Mouse (Mus musculus): ENCODE measurements around the gene Hpd.

Gene Hpd

DNA sequence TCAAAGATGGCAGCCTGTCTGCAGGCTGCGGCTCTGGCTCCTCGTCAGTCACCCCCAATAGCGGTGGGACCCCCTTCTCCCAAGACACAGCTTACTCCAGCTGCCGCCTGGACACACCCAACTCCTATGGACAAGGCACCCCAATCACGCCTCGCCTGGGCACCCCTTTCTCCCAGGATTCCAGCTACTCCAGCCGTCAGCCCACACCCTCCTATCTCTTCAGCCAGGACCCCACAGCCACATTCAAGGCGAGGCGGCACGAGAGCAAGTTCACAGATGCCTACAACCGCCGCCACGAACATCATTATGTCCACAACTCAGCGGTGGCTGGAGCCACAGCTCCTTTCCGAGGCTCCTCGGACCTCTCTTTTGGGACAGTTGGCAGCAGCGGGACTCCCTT is 35.0 kb downstream of the Hpd start:
- DNase-seq (ENCODE audit: low spot score) = no peak

DNA sequence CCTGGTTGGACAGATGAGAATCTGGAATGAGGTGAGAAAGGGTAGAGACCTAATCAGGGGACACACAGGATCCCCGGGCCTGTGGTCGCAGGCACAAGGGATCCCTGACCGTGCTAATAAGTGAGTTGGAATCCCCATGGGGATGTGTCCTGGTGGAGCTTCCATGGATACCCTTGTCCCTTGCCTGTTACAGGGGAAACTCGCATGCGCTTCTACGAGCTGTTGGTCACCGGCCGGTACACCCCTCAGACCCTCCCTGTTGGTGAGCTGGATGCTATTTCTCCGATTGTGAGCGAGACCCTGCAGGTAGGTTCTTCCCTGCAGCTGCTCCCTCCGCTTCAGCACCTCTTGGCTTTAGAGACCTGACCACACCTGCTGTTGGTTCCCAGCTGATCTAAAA is 36.2 kb downstream of the Hpd start:
- DNase-seq (ENCODE audit: low spot score) = no peak

DNA sequence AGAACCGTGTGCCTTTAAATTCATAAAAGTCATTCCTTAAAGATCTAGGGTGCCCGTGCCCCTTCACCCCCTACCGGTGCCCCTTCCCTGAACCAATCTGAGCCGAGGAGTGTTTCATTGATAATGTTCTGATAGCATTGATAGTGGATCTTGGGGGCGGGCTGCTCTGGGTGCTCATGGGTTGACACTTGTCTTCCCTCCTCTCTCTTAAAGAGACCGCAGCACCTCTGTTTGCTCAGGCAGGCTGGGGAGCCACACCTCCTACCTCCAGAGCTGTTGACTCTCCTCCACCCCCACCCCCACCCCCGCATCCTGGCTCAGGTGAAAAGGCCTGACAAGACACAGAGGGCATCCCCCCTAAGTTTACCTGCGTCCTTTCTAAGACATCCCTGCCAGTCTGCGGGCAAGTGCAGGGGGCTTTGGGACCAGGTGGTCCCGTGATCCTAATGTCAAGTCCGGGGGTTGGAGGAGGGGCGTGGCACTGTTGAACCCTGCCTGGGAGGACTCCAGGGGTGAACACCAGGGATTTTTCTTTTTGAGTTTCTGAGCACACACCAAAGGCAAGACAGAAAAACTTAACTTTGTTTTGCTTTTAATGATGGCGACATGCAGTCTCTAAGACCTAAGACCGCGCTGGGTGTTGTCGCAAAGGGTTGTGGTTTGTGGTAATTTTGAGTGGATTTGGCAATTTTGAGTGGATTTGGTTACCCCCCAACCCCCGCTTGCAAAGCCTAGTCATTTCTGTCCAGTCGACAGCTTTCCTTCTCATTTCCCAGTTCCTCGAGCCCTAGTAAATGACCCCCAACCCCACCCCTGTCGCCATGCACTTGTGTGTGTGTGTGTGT is 37.6 kb downstream of the Hpd start:
- DNase-seq (ENCODE audit: low spot score) = no peak

DNA sequence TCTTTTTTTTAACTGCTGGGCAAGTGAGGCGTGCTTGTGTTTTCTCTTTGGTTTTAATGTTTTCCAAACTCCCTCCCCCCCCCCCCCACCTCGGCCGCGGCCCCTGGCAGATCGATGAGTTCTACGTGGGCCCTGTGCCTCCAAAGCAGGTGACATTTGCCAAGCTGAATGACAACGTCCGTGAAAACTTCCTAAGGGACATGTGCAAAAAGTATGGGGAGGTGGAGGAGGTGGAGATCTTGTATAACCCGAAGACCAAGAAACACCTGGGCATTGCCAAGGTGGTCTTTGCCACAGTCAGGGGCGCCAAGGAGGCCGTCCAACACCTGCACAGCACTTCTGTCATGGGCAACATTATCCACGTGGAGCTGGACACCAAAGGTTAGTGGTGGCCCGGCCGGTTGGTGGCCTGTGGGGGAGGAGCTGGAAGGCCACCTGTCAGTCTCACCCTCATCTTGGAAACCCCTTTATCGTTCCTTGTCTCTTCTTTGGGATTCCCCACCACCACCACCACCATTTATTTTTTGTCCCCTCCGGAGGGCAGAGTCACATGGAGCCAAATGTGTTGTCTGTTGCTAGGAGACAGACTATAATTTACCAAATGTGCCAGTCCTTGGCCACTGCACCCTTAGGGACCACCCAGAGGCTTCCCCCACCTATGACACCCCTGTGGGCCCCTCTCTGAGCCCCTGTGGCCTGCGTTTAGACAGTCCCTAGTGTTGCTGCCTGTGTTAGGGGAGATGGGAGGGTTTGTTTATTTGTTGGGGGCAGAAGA is 38.4 kb downstream of the Hpd start:
- no peak for DNase-seq (ENCODE audit: low spot score)

DNA sequence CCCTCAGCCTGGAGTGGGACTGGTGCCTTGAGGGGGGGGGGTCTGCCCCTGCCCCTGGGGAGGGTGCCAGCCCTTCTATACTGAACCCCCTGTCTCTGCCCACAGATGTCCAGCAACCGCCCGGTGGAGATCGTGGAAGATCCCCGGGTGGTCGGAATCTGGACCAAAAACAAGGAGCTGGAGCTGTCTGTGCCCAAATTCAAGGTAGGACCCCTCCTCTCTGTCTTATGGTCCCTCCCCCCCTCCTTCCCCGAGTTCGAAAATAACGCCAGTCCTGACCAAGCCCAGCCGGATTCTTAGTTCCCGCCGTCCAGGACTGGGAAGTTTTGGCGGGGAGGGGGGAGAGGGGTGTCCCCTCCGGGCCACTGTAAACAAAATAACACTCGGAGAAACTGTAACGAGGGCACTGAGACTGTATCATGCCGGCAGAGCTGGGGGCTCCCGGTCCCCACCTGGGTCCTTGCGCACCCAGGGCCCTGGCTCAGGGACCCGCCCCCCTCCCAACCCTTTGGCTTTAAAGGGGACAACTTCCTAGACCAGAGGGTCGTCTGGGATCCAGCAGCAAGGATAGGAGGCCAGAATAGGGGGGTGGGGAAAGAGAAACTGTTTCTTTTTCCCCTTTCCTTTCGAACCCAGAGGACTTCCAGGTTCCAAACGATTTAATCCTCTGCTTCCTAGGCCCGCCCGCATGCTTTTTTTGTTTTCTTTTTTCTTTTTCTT is 39.1 kb downstream of the Hpd start:
- no peak for DNase-seq (ENCODE audit: low spot score)

DNA sequence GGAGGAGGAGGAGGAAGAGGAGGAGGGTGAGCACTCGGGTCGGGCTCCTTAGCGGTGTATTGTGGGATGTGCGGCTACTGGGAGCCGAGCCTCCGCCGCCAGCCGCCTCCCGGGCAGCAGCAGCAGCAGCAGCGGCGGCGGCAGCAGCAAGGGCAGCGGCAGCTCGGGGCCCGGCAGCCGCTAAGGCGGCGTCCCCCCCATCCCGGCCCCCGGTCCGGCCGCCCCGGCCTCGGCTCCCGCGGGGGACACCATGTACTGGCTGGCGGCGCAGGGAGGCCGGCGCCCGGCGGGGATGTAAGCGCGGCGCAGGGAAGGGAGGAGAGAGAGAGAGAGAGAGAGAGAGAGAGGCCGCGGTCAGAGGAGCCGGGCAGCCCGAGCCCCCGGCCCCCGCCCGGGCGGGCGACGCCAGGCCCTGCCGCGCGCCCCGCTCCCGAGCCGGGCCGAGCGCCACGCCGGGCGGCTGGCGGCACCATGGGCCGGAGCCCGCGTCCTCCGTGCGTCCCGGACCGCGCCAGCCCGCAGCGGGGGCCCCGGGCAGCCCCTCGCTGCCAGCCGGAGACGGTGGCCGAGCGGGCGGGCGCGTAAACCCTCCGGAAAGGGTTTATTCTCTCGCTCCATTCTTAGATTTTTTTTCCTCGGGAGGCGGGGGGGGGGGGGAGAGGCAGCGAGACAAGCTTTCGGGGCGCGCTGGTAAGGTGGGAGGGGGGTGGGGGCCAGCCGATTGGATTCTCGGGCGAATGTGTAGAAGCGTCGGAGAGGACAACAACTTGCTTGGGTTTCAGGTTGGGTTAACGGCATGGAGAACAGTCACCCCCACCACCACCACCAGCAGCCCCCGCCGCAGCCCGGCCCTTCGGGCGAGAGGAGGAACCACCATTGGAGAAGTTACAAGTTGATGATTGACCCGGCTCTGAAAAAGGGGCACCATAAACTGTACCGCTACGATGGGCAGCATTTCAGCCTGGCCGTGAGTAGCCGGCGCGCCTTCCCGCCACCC is 40.1 kb downstream of the Hpd start, which contains the start of gene Setd1b:
TSS of gene Setd1b (plus strand) at position 33 of the 997 bp plus-strand sequence.
- DNase-seq (ENCODE audit: low spot score) = no peak

DNA sequence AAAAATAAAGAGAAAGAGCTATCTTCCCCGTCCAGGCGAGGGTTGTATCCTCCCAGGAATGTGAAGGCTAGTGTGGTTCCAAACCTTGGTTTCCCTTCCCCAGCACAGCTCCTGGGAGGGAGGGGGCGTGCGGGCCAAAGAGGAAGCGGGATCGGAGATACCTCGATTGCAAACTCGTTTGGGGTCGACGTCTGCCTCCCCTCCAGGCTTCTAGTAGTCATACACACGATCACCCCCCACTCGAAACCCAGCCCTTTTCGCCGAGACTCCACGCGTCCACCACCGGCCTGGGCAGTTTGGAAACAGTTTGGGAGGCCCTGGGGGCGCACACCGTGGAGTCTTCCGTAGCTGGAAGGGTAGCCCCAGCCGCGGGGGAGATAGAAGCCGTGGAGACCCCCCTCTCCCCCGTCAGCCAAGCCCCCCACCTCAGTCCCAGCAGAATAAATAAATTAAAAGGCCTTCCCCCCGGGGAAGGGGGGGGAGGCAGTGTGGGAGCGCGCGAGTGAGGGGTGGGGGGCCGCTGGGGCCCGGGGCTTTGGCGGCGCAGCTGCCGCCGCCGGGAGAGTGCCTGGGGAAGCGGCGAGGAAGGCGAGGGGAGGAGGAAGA is 40.9 kb downstream of the Hpd start:
- peak; percentile 61 for DNase-seq (ENCODE audit: low spot score)

DNA sequence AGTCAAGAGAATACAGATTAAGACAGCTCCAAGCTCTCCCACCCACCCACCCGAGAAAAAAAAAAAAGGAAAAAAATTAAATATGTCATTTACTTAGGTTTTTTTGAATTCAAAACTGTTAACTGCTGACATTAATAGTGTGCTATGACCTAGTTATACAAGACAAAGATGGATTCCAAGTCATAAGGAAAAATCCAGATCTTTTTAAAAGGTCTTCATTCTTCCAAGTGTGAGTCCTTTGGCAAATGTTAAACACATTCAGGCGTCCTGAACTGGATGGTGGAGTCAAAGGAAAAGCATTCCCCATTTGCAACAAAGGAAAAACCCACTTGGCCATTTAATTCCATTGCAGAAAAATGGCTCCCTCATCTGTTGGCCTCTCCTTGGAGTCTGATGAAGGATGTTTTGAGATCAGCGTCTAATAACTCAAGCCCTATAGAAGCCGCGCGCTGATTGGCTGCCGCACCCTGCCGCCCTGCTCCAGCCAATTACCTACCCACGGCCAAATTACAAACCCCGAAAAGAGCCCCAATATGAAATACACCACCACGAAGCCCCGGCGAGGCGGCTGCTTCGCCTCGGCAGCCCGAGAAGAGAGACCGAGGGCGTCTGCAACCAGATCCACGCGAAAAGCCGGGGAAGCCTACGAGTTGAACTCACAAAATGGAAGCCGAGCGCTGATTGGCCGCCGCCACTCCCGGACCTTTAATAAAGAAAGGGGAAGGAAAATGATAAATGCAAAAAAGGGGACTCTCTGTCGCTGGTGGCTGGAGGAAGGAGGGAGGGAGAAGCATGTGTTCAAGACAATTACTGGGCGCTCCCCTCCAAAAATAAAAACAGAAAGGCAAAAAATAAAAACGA is 41.6 kb downstream of the Hpd start:
- DNase-seq (ENCODE audit: low spot score) = peak; percentile 96

DNA sequence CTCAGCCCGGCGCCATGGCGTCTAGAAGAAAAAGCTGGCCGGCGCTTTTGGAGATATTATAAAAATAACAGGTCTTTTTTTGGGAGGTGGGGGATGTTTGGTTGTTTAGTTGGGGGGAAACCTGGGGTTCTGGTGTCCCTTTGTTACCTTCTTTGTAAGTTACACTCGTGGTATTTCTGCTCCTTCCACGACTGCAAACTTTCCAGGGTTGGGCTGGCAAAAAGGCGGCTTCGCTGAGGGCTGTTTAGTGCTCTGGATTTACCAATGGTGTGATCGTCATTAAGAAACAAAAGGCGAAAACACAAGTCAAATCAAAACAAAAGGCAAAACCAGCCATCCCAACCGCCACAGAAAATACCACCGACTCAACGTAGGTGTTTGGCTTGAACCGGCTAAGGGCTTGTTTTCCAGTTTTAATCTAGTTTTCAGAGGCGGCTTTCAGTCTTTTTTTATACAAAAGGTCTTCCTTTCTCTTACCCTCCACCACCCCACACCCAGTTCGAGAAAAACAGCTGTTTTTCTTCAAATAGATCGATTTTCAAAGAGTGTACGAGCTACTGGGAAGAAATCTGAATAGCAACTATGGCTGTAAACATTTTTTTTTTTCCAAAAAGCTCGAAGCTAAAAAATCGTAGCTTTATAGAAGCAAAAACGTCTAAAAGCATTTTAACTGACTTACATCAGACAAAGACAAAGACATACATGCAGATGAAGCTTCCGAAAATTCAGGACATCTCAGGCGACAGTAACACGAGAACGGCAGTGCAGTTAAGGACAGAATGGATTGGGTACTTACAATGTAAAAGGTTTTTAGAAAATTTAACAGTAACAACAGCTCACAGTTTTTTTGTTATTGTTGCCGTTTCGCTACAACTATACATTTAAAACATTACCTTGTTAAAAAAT is 42.6 kb downstream of the Hpd start:
- DNase-seq (ENCODE audit: low spot score) = no peak

DNA sequence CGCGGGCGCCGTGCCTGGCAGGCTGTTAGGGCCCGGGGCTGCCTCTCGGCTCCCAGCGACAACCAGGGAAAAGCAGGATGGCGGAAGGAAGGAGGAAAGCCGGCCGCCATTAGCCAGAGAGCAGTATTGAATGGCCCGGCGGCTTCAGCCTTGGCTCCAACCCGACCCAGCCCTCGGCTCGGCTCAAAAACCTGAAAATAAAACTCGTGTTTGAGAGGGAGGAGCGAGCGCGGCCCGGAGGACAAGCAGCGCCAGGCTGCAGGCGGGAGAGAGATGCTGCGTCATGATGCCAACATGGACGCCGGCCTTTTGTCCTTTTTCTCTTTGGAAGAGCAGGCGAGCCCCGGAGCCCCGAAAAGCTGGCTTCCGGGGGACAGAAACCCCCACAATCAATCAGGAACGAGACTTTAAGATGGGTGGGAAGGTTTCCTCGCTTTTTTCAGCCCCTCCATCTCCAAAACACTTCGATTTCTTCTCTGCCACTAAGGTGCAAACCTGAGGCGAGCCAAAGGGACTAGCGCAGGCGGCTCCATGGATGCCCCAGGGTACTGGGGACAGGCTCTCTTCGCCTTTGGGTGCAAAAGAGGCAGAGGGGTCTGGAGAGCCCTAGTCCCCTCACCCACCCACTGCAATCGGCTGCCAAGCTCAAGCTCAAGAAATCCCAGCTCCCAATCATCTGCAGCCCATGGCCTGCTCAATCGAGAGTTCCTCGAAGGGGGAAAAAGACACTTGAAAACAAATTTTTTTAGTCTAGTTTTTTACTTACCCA is 43.4 kb downstream of the Hpd start:
- DNase-seq (ENCODE audit: low spot score) = peak; percentile 87

DNA sequence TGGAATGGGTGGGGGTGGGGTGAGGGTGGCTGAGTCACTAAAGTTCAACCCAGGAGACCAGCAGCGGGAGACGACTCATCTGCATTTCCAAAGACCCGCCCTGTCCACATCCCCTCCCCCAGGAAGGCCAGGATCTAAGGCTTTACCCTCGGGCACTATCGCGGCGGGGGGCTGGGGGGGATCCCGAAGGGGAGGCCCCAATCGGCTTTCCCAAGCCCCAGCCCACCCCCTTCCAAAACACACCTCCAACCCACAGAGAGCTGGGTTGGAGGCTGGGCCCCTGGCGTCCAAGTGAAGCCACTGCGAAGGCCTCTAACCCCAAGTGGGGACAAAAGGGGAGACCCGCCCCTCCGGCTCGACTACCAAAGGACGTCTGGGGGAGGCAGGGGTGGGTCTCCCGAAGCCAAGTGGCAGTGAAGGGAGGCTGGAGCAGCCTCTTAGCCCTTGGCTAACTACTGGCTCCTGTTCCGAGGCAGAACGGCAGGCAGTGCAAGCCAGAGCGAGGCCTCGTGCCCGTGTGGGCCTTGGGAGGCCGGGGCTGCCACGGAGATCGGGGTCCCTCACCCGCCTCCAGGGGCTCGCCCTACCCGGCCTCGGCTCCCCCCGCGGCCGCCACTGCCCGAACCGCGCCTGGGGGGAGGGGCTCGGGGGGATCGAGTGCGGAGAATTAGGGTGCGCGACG is 44.2 kb downstream of the Hpd start:
- DNase-seq (ENCODE audit: low spot score) = no peak

DNA sequence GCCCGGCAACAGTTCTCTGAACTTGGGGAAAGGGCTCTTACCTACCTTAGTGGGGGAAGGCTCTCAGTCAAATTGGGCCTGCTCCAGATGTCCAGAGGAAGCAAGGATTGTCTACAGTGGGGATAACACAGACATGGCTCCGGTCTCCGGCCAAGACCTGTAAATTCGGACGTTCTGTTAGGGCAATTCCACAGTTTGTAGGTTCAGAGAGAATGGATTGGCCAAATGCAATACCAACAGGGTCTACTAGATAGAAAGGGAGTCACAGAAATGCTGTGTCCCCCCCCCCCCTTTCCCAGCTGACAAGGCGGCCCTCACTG is 44.7 kb downstream of the Hpd start:
- no peak for DNase-seq (ENCODE audit: low spot score)

DNA sequence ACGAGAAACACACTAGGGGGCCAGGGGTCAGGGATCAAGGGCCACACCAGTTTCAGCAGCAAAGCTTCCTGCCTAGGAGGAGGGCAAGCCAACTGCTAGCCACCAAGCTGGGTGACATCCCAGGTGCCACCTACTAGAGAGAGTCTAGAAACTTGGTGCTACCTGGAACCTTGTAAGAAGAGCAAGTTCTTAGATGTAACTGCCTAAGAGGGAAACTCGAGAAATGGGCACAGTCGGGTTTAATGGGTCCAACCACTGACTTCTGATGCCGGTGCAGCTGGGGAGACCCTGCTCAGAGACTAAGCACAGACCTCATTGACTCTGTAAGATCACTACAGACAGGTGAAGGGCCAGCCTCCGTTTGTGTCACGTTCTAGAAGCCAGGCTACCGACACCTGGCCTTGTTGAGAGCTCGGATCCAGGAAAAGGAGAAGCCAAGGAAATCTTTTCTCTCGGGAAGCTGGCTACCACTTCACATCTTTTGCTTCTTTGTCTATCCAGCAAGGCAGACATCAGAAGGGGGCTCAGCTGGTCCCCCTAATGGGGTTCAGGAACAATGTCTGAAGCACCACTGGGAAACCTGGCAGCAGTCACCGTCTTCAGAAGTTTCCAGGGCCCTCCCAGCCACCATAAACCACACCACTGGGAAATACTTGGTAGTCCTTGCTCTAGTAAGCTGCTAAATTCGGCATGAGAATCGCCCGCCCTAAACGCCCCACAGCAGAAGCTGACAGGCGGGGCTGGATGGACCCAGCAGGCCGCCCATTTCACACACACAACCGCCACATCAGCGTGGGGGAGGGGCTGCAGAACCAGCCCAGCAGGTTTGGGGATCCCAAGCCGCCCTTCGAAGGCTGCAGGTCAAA is 45.2 kb downstream of the Hpd start:
- DNase-seq (ENCODE audit: low spot score) = peak; percentile 68

DNA sequence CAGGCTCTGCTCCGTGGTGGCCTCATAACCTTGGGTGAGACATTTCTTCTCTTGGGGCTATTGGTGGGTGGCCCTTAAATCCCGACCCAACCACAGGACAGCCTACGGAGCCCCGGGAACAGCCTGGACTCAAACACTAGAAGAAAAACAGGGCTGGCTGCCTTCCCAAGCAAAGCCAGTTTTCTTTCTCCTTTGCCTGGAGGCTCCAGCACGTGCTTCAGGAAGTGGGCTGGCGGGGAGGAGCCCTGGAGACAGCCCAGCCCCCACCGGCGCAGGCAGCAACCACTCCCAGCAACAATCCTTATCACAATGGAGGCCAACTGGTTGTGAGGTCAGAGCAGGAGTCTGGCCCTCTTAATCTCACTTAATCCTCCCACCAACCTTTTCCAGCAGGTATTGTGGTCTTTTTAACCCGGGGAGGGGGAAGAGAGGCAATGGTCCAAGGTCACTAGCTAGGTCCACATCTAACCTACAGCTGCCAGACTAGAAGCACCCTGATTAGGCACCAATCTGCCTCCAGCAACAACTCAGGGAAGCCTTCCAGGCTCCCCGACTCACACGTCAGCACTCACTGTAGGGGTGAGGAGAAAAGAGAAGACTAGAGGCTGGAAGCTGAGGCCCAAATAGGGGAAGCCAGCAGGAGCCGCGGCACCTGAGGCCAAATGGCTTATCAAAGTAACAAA is 46.0 kb downstream of the Hpd start:
- DNase-seq (ENCODE audit: low spot score) = peak; percentile 83

DNA sequence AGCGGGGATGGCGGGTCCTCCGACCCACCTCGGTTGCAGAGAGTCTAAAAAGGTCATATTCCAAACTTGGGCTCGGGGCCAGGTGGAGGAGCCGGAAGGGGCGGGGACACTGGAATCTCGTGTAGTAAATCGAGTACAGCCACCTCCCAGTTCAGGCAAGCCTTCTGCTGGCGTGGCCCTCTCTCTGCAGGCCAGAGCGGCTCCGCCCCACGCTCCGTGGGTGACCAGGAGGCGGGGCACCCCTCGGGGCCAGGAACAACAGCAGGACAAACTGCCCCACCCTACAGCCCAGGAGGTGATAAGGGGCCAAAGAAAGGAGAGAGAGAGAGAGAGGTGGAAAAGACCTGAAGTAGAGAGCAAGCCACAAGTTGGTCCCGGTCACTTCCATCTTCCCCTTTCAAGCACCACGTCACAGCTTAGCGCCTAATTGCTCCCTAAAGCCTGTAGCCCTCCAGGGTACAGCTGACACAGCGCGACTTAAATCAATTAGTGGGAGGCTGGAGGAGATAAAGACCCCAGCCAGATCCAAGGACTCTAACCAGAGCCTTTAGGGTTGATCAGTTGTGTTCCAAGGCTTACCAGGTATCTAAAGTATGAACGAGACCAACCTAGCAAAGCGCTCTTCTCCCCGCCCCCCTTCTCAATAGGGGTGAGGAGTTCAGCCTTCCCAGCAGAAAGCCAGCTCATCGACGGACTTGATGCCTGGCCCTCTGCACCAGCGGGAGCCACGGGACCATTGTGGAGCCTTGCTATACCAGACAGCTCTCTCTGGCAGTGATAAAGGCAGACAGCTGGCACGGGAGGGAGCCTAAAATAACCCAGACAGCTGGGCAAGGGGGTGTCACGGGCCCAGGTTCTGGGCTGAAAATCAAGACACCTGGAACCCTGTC is 46.8 kb downstream of the Hpd start:
- DNase-seq (ENCODE audit: low spot score) = peak; percentile 73
